Mouse (Mus musculus): ENCODE data around the gene Copg1. TPM values are rescaled to one million over a fixed set of nuclear protein-coding genes. Genes with fewer than 3 reads are reported as not detected.

Gene Copg1
- total RNA-seq, 2 experiments from 2014 or later, result 43.2 to 67.2 TPM

GRCm38 (mm10) chr6:87875083-87875482 is 12.5 kb upstream of the Copg1 start:
- ATAC-seq (replicated peaks; ENCODE audit: poor library complexity), result no peak

GRCm38 (mm10) chr6:87875562-87875961 is 12.1 kb upstream of the Copg1 start:
- no peak for ATAC-seq (replicated peaks; ENCODE audit: poor library complexity)

GRCm38 (mm10) chr6:87876068-87876643 is 11.5 kb upstream of the Copg1 start:
- peak; percentile 30; the same call in 1 of the 2 replicates for ATAC-seq (replicated peaks; ENCODE audit: poor library complexity)

- ATAC-seq (replicated peaks; ENCODE audit: poor library complexity), result peak; percentile 43
These were observed 8.6 kb upstream of the Copg1 start for GRCm38 (mm10) chr6:87879010-87879409.

GRCm38 (mm10) chr6:87879628-87880027 is 8.0 kb upstream of the Copg1 start:
- no peak for ATAC-seq (replicated peaks; ENCODE audit: poor library complexity)

GRCm38 (mm10) chr6:87882221-87882620 is 5.4 kb upstream of the Copg1 start:
- no peak for ATAC-seq (replicated peaks; ENCODE audit: poor library complexity)

GRCm38 (mm10) chr6:87882816-87883215 is 4.8 kb upstream of the Copg1 start:
- peak; percentile 59 for ATAC-seq (replicated peaks; ENCODE audit: poor library complexity)

- ATAC-seq (replicated peaks; ENCODE audit: poor library complexity), result no peak
These were observed 893 bp upstream of the Copg1 start for GRCm38 (mm10) chr6:87886721-87887120.

GRCm38 (mm10) chr6:87893931-87894330 is 6.3 kb downstream of the Copg1 start:
- no peak for ATAC-seq (replicated peaks; ENCODE audit: poor library complexity)

GRCm38 (mm10) chr6:87898028-87898427 is 10.4 kb downstream of the Copg1 start:
- no peak for ATAC-seq (replicated peaks; ENCODE audit: poor library complexity)

- ATAC-seq (replicated peaks; ENCODE audit: poor library complexity), result peak; percentile 29
These were observed 19.0 kb downstream of the Copg1 start for GRCm38 (mm10) chr6:87906632-87907031.

- no peak for ATAC-seq (replicated peaks; ENCODE audit: poor library complexity)
These were observed 21.6 kb downstream of the Copg1 start for GRCm38 (mm10) chr6:87909181-87909580.

GRCm38 (mm10) chr6:87911559-87911958 is 23.9 kb downstream of the Copg1 start:
- no peak for ATAC-seq (replicated peaks; ENCODE audit: poor library complexity)

- ATAC-seq (replicated peaks; ENCODE audit: poor library complexity), result peak; percentile 69
These were observed 26.2 kb downstream of the Copg1 start, which contains the start of gene Hmces for GRCm38 (mm10) chr6:87913661-87914325. Hmces (plus strand) TSS chr6:87913935.

GRCm38 (mm10) chr6:87914326-87915102 is 26.9 kb downstream of the Copg1 start:
- ATAC-seq (replicated peaks; ENCODE audit: poor library complexity), result peak; percentile 47

GRCm38 (mm10) chr6:87915939-87916338 is 28.3 kb downstream of the Copg1 start:
- ATAC-seq (replicated peaks; ENCODE audit: poor library complexity), result peak; percentile 77

GRCm38 (mm10) chr6:87921201-87921600 is 33.6 kb downstream of the Copg1 start:
- ATAC-seq (replicated peaks; ENCODE audit: poor library complexity), result no peak

- ATAC-seq (replicated peaks; ENCODE audit: poor library complexity), result no peak
These were observed 36.0 kb downstream of the Copg1 start for GRCm38 (mm10) chr6:87923624-87924023.

- no peak for ATAC-seq (replicated peaks; ENCODE audit: poor library complexity)
These were observed 47.4 kb downstream of the Copg1 start for GRCm38 (mm10) chr6:87935037-87935436.

GRCm38 (mm10) chr6:87937178-87937788 is 49.7 kb downstream of the Copg1 start:
- 0 out of 2 replicates have a peak, but pooled peaks have one; percentile 31 for ATAC-seq (replicated peaks; ENCODE audit: poor library complexity)

- no peak for ATAC-seq (replicated peaks; ENCODE audit: poor library complexity)
These were observed 51.3 kb downstream of the Copg1 start for GRCm38 (mm10) chr6:87938941-87939340.
